Mouse (Mus musculus): ENCODE results near the gene Supt3.

DNA sequence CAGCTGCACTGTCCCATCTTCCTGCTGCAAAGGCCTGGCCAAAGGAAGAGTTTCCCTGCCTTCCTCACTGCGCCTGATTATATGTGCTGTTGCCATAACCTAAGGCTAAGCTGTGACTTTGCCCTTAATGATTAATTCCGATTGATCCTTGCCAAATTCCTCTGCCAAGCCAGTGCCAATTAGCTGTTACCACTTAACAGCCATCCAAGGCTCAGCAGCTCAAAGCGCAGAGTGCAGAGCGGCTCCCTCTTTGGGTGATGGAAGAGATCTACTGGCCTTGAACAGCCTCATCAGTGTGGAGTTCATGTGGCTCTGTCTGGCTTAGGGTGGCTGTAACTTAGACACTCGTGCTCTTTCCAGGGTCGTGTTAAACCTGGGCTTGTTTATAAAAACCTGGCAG, 366.1 kb downstream of the Supt3 start:
- TF ChIP-seq POLR2A (IDR thresholded peaks at IDR 0.05; ENCODE audit: insufficient read depth, low read length) (no peak), CTCF (IDR thresholded peaks at IDR 0.05; ENCODE audit: low read depth, low read length) (no peak)

Measured in ES-Bruce4 (cell line).